Mouse (Mus musculus) heart, postnatal 14 days (tissue): ENCODE data around the gene Hspa4. TPM values are rescaled to one million over a fixed set of nuclear protein-coding genes. Genes with fewer than 3 reads are reported as not detected.
"Not testable (repeated sequence)": the region's sequence is repeated elsewhere in the genome, so short reads cannot be mapped to it uniquely, and the experiment has no call there.

Source experiments
- DNase-seq, 2 experiments: peaks; one replicate each; pipeline ENCODE4 v3.0.0; 2021 to 2022
- intact Hi-C: fragments of 180-260 bp; cut with DNase I; formaldehyde crosslinking; loops from one replicate; pipeline ENCODE4 v1.15.1; 2025
- long read RNA-seq, 2 experiments: library from polyadenylated mRNA; stranded (forward); transcript quantifications; one replicate each; pipeline ENCODE4 v2.0.0; 2021
- total RNA-seq, 2 experiments: library from RNA; stranded (reverse); gene quantifications; 2 replicates each; pipeline ENCODE4 v1.2.3; 2021

Hspa4 gene
- total RNA-seq, result 100 to 1,000 TPM; 117 to 124 TPM
- long read RNA-seq, experiment 1, full-length matches to known transcripts, result 118 of 134 reads
- long read RNA-seq, experiment 1, partial matches to known transcripts, result 8 of 134 reads
- long read RNA-seq, experiment 1, other reads (novel, unspliced or antisense), result 8 of 134 reads
- long read RNA-seq, experiment 2, full-length matches to known transcripts, result 90 of 108 reads
- long read RNA-seq, experiment 2, partial matches to known transcripts, result 4 of 108 reads
- long read RNA-seq, experiment 2, other reads (novel, unspliced or antisense), result 14 of 108 reads

DNA sequence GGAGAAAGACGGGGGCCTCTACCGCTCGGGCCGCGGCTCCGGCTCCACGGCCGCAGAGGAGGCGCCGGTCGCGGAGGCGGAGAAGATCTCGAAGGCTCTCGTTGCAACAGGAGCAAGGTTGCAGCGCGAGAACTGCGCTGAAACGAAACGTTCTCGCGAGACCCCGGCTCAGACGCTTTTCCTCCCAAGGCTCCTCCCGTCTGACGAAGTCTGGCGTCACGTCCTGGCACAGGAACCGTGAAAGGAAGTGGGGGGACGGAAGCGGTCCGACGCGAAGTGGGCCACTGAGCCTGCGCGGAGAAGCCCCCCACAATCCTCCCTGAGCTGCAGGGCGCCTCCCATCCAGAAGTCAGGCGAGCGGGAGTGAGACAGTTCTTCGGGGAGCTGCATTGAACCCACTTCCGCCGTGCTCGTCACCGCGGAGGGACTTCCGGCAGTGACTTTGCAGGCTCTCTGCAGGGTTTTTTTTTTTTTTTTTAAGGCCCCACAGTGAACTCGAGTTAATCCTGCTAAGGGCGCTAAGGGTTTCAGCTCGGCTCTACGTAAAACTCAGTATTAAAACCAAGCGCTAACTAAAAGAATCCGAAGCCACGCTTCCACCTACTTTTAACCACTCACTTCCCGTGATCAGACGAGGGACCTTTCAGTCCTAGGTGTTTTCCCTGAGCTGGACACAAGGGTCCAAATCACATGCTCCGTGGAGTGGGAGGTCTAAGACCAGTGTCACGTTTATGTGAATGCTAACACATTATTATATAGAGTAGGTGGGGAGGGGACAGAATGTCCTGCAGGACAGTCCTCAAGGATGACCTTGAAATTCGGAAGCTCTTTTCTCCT lies at the start of gene Hspa4:
Gene Hspa4 (minus strand): TSS at position 128 of the 837 bp plus-strand sequence.
- peak; percentile 99 to 100 for DNase-seq
- intact Hi-C loops, result loop anchor here (1.0 kb wide), 1 partner anchor 51 kb away; no protein-coding TSS in a partner anchor

DNA sequence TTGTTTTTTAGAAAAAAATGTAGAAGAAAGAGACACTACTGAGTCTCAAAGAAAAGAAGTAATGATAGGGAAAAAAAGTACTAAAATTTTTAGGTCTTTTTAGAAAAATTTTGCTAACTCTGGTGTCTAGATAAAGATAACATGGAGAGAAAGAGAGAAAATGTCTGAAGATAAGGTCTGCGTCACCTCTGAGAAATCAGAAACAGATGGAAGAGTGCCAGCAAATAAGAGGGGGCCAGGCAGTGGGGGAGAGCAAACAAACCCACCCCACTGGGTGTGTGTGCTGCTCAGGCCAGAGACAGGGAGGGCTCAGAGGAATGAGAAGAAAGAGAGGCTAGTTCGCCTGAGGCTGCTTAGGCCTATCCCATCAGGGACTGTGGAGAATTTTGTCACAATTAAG lies 45.5 kb upstream of the Hspa4 start:
- intact Hi-C loops, result no loop called here
- DNase-seq, result no peak

DNA sequence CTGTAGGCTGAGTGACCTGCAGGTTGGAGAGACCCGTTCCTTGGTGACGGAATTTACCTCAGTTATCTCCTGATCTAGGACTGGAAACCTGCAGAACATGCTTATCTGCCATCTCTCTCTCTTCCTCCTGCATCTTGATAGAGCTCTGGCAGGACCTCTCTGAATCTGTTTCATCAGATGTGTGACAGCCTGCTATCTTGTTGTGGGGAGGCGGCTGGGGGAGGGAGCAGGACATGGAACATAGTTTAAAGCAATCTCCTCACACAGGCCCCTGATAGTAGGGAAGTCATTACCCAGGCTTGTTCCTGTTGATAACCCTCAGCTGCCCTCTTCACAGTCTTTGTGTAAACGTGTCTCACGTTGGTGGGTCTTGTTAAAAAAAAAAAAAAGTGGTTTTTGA lies 45.1 kb upstream of the Hspa4 start:
- intact Hi-C loops, result no loop called here
- no peak for DNase-seq

DNA sequence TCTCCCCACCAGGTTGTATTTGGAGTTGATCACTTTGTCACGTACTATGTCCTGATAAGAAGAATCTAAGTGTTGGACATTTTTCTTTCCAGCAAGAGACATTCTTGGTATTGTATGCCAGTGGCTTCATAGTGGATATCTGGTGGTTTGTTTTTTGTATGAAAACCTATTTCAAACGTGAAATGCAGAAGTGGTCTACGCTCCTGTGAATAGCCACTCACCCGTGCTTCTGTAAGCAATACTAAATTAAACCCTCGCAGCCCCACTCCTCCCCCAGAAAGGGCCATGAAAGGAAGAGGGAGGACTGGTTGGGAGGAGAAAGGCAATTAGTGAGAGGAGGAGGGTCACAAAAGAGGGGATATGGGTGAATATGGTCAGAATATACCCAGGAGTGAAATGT lies 42.5 kb upstream of the Hspa4 start:
- no peak for DNase-seq
- intact Hi-C loops, result no loop called here

DNA sequence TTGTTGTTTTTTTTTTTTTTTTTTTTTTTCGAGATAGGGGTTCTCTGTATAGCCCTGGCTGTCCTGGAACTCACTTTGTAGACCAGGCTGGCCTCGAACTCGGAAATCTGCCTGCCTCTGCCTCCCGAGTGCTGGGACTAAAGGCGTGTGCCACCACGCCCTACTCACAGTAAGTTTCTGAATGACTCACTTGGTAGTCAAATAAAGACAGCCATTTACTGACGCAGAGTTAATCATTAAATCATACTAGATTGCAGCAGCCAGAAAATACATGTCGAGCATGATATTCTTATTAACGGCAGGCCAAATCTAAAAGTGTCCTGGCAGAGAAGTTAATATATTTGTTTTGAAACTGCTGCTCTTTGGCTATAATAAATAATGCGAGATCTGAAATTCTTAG lies 40.8 kb upstream of the Hspa4 start:
- DNase-seq, intact Hi-C loops: not testable (repeated sequence)

DNA sequence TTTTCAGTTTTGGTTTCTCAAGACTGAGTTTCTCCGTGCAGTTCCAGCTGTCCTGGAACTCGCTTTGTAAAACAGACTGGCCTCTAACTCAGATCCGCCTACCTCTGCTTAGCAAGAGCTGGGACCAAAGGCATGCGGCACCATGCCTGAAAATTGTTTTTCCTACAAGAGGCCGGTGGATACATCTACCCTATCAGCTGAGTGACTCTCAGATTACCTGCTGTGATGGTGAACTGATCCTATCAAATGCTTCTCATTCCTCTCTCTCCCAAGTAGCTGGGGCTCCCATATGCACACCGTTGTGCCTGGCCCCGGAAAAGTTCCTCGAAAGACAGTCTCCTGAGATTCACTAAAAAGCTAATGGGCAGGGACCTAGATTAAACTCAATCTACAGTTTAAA lies 37.4 kb upstream of the Hspa4 start:
- no peak for DNase-seq
- intact Hi-C loops, result no loop called here

DNA sequence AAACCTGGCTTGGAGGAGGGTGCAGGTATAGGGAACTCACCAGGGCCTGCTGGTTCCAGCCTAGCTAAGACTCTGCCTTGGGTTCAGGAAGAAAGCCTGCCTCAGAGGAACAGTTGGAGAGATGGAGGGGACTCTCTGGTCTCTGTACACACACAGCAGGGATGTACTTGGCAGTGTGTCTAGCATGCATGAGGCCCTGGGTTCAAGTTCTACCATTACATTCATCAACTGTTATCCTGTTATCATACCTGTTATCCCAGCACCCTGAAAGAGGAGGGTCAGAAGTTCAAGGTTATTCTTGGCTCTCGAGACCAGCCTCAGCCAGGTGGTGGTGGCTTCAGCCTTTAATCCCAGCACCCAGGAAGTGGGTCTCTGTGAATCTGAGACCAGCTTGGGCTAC lies 36.7 kb upstream of the Hspa4 start:
- intact Hi-C loops, result no loop called here
- DNase-seq, result no peak

DNA sequence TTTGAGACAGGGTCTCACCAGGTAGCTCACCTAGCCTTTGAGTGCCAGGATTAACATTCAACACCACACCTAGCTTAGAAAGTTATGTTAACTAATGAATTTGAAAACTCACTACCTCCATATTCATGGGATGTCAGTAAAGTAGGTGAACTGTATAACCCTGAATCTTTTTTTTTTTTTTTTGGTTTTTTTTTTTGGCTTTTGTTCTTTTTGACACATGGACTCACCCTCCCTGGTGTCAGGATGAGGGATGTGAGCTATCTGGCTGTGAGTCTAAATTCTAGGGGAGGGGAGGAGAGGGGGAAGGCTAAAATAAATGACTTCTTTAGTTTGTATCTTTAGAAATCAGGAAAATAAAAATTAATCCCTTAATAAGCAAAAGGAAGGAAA lies 35.9 kb upstream of the Hspa4 start:
- intact Hi-C loops, result no loop called here
- no peak for DNase-seq

DNA sequence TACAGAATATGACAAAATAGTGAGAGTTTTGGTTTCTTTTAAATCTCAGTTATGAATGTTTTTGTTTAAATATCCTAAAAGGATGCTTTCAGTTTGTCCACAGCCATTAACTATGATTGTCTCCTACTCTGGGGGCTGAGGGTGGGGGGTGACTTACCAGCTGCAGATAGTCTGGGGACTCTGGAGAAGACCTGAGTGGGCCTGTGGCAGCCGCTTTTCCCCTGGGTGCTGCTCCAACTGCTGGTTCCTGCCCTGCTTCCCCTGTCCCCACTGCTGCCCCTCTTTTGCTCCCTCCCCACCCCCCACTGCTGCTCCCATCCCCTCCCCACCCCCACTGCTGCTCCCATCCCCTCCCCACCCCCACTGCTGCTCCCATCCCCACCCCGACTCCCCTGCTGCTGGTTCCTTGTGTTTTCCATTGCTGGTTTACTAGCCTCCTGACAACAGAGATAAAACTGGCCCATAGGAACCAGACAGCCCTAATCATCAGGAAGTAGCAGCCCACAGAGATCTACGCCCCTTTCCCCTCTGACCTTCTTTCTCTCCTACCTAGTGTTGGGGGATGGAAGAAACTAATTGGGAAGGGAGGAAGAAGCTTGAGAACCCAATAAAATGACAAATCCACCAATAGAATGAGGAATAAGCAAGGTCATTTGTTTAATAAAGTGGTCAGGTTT lies 35.4 kb upstream of the Hspa4 start:
- intact Hi-C loops, result no loop called here
- no peak for DNase-seq

DNA sequence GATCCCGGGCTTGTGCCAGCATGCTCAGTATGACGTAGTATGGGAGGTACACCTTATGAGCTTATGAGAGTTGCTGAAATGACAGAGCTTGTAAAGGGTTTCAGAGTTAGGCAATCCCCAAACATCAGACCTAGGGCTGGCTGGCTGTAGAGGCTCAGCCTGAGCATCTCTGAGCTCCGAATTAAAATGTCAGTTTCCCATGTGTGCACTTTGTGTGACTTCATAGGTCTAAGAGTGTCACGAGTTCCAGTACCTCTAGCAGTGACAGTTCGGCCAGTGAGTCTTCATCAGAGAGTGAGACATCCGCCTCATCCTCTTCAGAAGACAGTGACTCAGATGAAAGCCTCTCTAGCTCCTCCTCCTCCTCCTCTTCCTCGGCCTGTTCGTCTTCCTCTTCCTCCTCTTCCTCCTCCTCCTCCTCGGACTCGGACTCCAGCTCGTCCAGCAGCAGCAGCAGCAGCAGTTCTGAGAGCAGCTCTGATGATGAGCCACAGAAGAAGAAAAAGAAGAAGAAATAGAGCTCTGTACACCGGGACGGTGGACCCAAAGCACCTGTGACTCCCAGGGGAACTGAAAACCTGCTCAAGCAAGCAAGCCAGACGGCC lies 31.9 kb upstream of the Hspa4 start:
- DNase-seq, result no peak
- intact Hi-C loops, result no loop called here

DNA sequence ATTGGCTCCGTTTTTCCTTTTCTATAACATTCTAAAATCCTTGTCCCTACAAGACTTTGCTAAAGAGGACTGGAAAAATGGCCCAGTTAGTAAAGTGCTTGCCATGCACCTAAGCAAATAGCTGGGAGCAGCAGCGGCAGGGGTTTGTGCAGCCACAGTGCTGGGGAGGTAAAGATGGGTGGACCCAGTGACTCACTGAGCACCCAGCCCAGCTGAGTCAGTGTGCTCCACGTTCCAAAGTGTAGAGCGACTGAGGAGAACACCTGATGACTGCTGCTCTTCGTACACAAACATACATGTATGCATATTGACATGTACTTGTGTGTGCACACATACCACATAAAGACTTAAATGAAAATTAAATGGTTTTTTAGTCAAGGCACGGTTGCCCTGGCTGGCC lies 30.9 kb upstream of the Hspa4 start:
- DNase-seq, result no peak
- intact Hi-C loops, result no loop called here

DNA sequence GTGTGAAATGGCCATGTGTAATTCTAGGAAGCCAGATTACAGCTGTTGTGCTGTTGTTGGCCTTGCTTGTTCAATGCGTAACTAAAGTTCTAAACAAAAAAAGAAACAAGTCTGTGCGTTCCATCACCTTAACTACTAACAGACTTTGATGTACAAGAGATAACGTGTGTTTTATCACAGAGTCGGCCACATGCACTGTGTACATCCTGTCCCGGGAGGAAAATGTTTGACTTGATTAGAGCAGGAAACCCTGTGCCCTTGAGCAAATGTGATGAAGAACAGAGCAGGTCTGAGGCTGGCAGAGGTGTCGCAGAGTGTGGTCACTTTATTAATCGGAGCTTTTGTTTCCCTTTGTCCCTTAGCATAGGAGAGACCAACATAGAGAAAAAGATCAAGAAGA lies 30.1 kb upstream of the Hspa4 start:
- no peak for DNase-seq
- intact Hi-C loops, result no loop called here

DNA sequence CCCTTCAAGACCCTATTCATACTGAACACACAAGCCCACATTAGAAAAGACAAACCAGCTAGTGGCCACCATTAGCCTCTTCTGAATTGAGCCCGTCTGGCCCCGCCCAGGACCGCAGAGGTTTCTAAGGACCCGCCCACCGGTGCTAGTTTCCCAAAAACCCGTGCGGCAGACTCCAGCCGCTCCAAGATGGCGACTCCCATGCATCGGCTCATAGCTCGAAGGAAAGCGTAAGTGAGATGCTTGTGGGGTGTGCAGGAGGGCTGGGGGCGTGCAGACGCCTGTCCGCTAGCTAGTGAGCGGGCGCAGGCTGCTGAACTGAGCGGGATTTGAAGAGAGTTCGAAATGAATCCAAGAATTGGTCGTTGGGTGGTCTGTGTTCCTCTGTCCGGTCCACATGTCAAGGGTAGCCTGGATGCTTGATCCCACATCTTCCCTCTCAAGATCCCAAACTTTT lies 24.3 kb upstream of the Hspa4 start, which contains the start of gene Zcchc10:
Gene Zcchc10 (plus strand): TSS at position 168 of the 457 bp plus-strand sequence.
- intact Hi-C loops, result loop anchor here (2.0 kb wide), 1 partner anchor 24 kb away; no protein-coding TSS in a partner anchor
- peak; percentile 83 to 90 for DNase-seq

DNA sequence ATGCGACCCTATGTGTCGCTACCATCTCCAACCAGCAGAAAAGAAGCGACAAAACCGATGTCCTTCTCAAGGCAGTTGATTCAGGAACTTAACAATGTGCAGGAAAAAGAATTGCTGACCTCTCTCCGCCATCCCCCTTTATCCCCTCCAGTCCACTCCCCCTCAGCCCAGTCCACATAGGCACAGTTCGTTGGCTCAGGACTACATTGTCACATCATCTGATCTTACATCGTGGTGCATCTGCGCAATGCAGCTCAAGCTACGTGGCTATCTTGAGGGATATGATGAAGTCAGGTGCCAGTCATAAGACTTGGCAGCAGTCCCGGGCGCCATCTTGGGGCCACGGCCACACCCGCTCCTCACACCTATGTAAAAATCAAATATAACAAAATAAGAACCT lies 19.6 kb upstream of the Hspa4 start:
- DNase-seq, intact Hi-C loops: not testable (repeated sequence)

DNA sequence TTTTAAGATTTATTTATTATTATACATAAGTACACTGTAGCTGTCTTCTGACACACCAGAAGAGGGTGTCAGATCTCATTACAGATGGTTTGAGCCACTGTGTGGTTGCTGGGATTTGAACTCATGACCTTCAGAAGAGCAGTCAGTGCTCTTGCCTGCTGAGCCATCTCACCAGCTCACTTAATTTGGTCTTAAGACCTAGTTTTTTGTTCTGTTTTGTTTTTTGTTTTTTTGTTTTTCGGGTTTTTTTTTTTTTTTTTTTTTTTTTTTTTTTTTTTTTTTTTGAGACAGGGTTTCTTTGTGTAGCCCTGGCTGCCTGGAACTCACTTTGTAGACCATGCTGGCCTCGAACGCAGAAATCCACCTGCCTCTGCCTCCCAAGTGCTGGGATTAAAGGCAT lies 18.3 kb upstream of the Hspa4 start:
- DNase-seq, intact Hi-C loops: not testable (repeated sequence)

DNA sequence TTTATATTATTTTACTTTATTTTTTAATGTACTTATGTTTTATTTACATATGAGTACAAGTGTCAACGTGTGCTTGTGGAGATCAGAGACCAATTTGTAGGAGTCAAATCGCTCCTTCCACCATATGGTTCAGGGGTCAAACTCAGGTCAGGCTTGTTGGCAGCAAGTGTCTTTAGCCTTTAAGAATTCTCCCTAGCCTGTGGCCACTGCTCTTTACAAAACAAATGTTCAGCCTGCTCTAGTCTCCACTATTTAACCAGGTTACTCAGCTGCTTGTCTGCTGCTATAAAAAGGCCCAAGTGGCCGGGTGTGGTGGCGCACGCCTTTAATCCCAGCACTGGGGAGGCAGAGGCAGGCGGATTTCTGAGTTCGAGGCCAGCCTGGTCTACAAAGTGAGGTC lies 17.8 kb upstream of the Hspa4 start:
- no peak for DNase-seq
- intact Hi-C loops, result no loop called here

DNA sequence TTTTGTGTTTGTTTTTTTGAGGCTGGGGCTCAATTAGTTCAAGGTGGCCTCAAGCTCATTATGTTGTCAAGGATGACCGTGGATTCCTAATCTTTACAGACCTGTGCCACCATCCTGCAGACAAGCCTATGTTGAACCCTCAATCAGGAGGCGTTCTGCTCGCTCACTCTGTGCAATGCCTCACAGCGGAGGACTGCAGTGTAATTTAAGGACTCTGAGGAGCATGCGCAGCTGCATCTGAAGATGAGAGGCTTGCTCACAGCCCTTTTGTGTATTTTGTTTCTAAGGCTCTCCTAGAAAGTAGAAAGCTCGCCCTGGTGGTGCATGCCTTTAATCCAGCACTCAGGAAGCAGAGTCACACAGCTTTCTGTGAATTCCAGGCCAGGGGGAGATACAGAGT lies 16.7 kb upstream of the Hspa4 start:
- DNase-seq, result no peak

DNA sequence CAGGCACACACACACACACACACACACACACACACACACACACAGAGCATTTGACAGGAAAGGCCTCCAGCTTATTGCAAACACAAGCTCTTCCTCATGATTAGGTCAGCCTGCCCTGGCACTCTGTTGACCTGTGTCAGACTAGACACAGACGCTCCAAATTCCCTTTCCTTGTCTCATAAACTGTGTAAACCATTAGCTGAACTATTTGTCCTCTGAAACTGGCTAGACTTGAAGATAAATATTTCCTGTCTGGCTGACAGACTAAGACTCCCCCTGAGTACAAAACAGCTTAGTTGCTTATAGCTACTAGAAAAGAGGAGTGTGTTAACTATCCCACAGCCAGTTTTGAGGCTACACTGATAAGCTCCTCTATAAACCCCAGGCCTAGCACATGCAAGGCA lies 14.5 kb upstream of the Hspa4 start:
- DNase-seq, result peak; percentile 34 to 38
- intact Hi-C loops, result no loop called here

More for the DNA sequence above, 16.7 kb upstream of the Hspa4 start:
- intact Hi-C loops, result no loop called here

DNA sequence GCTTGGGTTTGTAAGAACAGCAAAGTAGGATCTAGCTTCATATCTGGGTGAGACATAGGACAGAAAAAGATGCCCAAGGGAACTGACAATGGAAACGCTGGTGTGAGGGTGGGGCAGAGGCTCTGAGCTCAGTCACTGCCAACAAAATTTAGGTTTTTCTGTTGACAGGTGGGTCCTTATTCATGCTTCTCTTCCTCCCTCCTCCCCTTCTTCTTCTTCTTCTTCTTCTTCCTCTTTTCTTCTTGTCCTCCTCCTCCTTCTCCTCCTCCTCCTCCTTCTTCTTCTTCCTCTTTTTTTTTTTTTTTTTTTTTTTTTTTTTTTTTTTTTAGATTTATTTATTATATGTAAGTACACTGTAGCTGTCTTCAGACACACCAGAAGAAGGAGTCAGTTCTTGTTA lies 12.6 kb upstream of the Hspa4 start:
- intact Hi-C loops, DNase-seq: not testable (repeated sequence)

DNA sequence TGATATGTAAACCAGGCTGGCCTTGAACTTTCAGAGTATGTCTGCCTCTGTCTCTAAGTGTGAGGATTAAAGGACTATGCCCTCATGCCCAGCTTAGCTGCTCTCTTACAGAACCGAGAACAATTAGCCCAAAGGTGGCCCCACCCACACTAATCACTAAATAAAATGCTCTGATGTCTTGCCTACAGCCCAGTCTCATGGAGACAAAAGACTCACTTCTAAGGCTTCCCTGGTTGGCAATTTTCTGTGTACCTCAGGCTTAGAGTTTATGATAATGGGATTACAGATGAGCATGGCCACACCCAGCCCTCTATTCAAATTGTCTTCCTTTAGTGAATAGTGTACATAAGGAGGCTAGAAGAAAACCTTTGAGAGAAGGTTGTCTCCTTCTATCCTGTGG lies 11.1 kb upstream of the Hspa4 start:
- DNase-seq, result no peak
- intact Hi-C loops, result no loop called here

DNA sequence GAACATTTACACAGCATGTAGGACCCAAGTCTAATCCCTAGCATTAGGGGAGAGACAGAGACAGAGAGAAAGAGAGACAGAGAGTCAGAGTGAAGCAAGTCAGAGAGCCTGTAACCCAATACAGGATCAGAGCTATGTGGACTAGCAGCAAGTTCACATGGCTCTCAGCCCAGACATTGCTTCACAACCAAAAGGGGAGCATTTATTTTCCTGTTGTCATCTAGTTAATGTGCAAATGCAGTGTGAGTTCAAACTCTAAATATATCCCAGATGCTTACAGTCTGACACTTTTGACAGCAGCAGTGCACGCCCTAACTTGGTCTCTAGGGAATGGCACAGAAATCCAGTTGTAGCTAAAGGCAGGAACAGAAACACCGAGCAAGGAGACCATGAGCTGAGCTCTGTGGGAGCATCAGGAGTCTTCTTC lies 8.6 kb upstream of the Hspa4 start:
- peak; percentile 73 to 88 for DNase-seq
- intact Hi-C loops, result no loop called here
